Mouse (Mus musculus) MEL (cell line): ENCODE results near the gene Esr1. TPM values are rescaled to one million over a fixed set of nuclear protein-coding genes. Genes with fewer than 3 reads are reported as not detected.

ENCODE experiments used
- DNase-seq: peaks from one replicate; pipeline ENCODE4 v3.0.0; 2011; ENCODE audit warnings: low read depth, low spot score
- H3K27ac ChIP-seq: 2 replicates; pipeline ENCODE4 v1.5.1; 2012; ENCODE audit warnings: low read depth, mild to moderate bottlenecking, control low read depth, low read length, moderate library complexity; ENCODE audit not compliant: control insufficient read depth
- H3K27me3 ChIP-seq, 2 experiments: fragments of 150-350 bp in 1 of 2; sonication (generic) in 1 of 2; 2 replicates each; pipeline ENCODE4 v1.6.1; 2012; ENCODE audit warnings: low read length in 2 of 2, mild to moderate bottlenecking in 2 of 2, improper control_type of control experiment in 1 of 2, moderate library complexity in 1 of 2; ENCODE audit not compliant: insufficient read depth in 2 of 2, control insufficient read depth in 1 of 2
- H3K36me3 ChIP-seq, 2 experiments: 2 replicates each; pipeline ENCODE4 v1.6.1; 2012 to 2014; ENCODE audit warnings: low read length in 2 of 2, improper control_type of control experiment in 1 of 2, inconsistent platforms in 1 of 2, mild to moderate bottlenecking in 1 of 2; ENCODE audit not compliant: insufficient read depth in 2 of 2, control insufficient read depth in 1 of 2
- H3K4me1 ChIP-seq, 2 experiments: fragments of 150-350 bp in 1 of 2; sonication (generic) in 1 of 2; 2 replicates each; pipeline ENCODE4 v1.6.1; 2012; ENCODE audit warnings: low read length in 2 of 2, improper control_type of control experiment in 1 of 2, mild to moderate bottlenecking in 1 of 2; ENCODE audit not compliant: insufficient read depth in 2 of 2, control insufficient read depth in 1 of 2
- H3K4me3 ChIP-seq, 2 experiments: fragments of 150-350 bp in 1 of 2; sonication (generic) in 1 of 2; 2 replicates each; pipeline ENCODE4 v1.5.1; 2012; ENCODE audit warnings: low read depth in 2 of 2, low read length in 2 of 2, mild to moderate bottlenecking in 2 of 2, moderate library complexity in 2 of 2, control low read depth in 1 of 2, improper control_type of control experiment in 1 of 2; ENCODE audit not compliant: control insufficient read depth in 1 of 2, insufficient read depth in 1 of 2
- H3K79me2 ChIP-seq: 2 replicates; pipeline ENCODE4 v1.6.1; 2012; ENCODE audit warnings: mild to moderate bottlenecking, low read length, moderate library complexity; ENCODE audit not compliant: control insufficient read depth, poor library complexity, insufficient read depth
- H3K9ac ChIP-seq: 2 replicates; pipeline ENCODE4 v1.6.1; 2012; ENCODE audit warnings: low read depth, mild to moderate bottlenecking, control low read depth, low read length, moderate library complexity; ENCODE audit not compliant: control insufficient read depth, poor library complexity, severe bottlenecking
- H3K9me3 ChIP-seq: fragments of 150-350 bp; sonication (generic); replicated peaks from 2 replicates; pipeline ENCODE4 v1.6.1; 2012; ENCODE audit warnings: mild to moderate bottlenecking, low read length, improper control_type of control experiment, moderate library complexity; ENCODE audit not compliant: insufficient read depth
- CTCF ChIP-seq, 3 experiments: IDR thresholded peaks in 2 of 3; conservative IDR thresholded peaks in 1 of 3; 2 replicates each; pipeline ENCODE4 v1.5.1; 2011 to 2012; ENCODE audit warnings: low read length in 3 of 3, low read depth in 2 of 3, mild to moderate bottlenecking in 2 of 3, improper control_type of control experiment in 1 of 3, inconsistent platforms in 1 of 3, mixed read lengths in 1 of 3, moderate library complexity in 1 of 3; ENCODE audit not compliant: control insufficient read depth in 1 of 3, insufficient read depth in 1 of 3, poor library complexity in 1 of 3, severe bottlenecking in 1 of 3
- E2F4 ChIP-seq: IDR thresholded peaks from 2 replicates; pipeline ENCODE4 v1.6.1; 2011; ENCODE audit warnings: low read depth, low read length, improper control_type of control experiment, borderline replicate concordance
- ELF1 ChIP-seq: IDR thresholded peaks from 2 replicates; pipeline ENCODE4 v1.6.1; 2014; ENCODE audit warnings: low read depth, mild to moderate bottlenecking, inconsistent platforms, low read length, improper control_type of control experiment, moderate library complexity
- EP300 ChIP-seq, 2 experiments: IDR thresholded peaks; 2 replicates each; pipeline ENCODE4 v1.6.1; 2011; ENCODE audit warnings: improper control_type of control experiment in 2 of 2, low read length in 2 of 2, low read depth in 1 of 2, mild to moderate bottlenecking in 1 of 2
- ETS1 ChIP-seq: IDR thresholded peaks from 2 replicates; pipeline ENCODE4 v1.6.1; 2012; ENCODE audit warnings: low read depth, mild to moderate bottlenecking, inconsistent platforms, low read length, improper control_type of control experiment, moderate library complexity
- GATA1 ChIP-seq: IDR thresholded peaks from 2 replicates; pipeline ENCODE4 v1.6.1; 2011; ENCODE audit warnings: low read depth, low read length, improper control_type of control experiment
- HCFC1 ChIP-seq: IDR thresholded peaks from 2 replicates; pipeline ENCODE4 v1.6.1; 2012; ENCODE audit warnings: low read depth, mild to moderate bottlenecking, inconsistent platforms, low read length, improper control_type of control experiment, moderate library complexity
- JUND ChIP-seq: IDR thresholded peaks from 2 replicates; pipeline ENCODE4 v1.6.1; 2011; ENCODE audit warnings: low read depth, mild to moderate bottlenecking, improper control_type of control experiment, low read length
- MAFK ChIP-seq: IDR thresholded peaks from 2 replicates; pipeline ENCODE4 v1.6.1; 2011; ENCODE audit warnings: low read depth, mild to moderate bottlenecking, low read length, improper control_type of control experiment, borderline replicate concordance
- MAX ChIP-seq: IDR thresholded peaks from 2 replicates; pipeline ENCODE4 v1.6.1; 2011; ENCODE audit warnings: low read length, improper control_type of control experiment
- MAZ ChIP-seq: IDR thresholded peaks from 2 replicates; pipeline ENCODE4 v1.6.1; 2012; ENCODE audit warnings: low read depth, mild to moderate bottlenecking, inconsistent platforms, low read length, improper control_type of control experiment
- MEF2A ChIP-seq: IDR thresholded peaks from 2 replicates; pipeline ENCODE4 v1.6.1; 2014; ENCODE audit warnings: low read depth, mild to moderate bottlenecking, inconsistent platforms, low read length, improper control_type of control experiment; ENCODE audit not compliant: poor library complexity, insufficient replicate concordance, severe bottlenecking; ENCODE audit errors: extremely low read depth
- MXI1 ChIP-seq: IDR thresholded peaks from 2 replicates; pipeline ENCODE4 v1.6.1; 2011; ENCODE audit warnings: mild to moderate bottlenecking, low read depth, low read length, improper control_type of control experiment
- MYB ChIP-seq: IDR thresholded peaks from 2 replicates; pipeline ENCODE4 v1.6.1; 2011; ENCODE audit warnings: mild to moderate bottlenecking, low read depth, low read length, improper control_type of control experiment
- NELFE ChIP-seq: IDR thresholded peaks from 2 replicates; pipeline ENCODE4 v1.6.1; 2011; ENCODE audit warnings: low read depth, low read length, improper control_type of control experiment
- NRF1 ChIP-seq: IDR thresholded peaks from 2 replicates; pipeline ENCODE4 v1.6.1; 2014; ENCODE audit warnings: low read depth, mild to moderate bottlenecking, inconsistent platforms, low read length, improper control_type of control experiment, moderate library complexity; ENCODE audit not compliant: poor library complexity, insufficient read depth, severe bottlenecking
- POLR2AphosphoS2 ChIP-seq: IDR thresholded peaks from 2 replicates; pipeline ENCODE4 v1.6.1; 2011; ENCODE audit warnings: low read length, improper control_type of control experiment
- POLR2AphosphoS5 ChIP-seq: IDR thresholded peaks from 2 replicates; pipeline ENCODE4 v1.6.1; 2012; ENCODE audit warnings: low read depth, borderline replicate concordance, mild to moderate bottlenecking, inconsistent platforms, low read length, moderate library complexity, mixed read lengths
- RAD21 ChIP-seq: IDR thresholded peaks from 2 replicates; pipeline ENCODE4 v1.6.1; 2011; ENCODE audit warnings: mild to moderate bottlenecking, low read depth, low read length, improper control_type of control experiment
- RCOR1 ChIP-seq: IDR thresholded peaks from 2 replicates; pipeline ENCODE4 v1.6.1; 2012; ENCODE audit warnings: low read depth, mild to moderate bottlenecking, inconsistent platforms, low read length, improper control_type of control experiment
- SIN3A ChIP-seq: IDR thresholded peaks from 2 replicates; pipeline ENCODE4 v1.6.1; 2012; ENCODE audit warnings: low read length, improper control_type of control experiment, inconsistent platforms
- TAL1 ChIP-seq: IDR thresholded peaks from 2 replicates; pipeline ENCODE4 v1.6.1; 2012; ENCODE audit warnings: mild to moderate bottlenecking, inconsistent platforms, low read length, moderate library complexity, mixed read lengths
- UBTF ChIP-seq: IDR thresholded peaks from 2 replicates; pipeline ENCODE4 v1.6.1; 2012; ENCODE audit warnings: low read depth, mild to moderate bottlenecking, inconsistent platforms, low read length, improper control_type of control experiment, moderate library complexity, borderline replicate concordance; ENCODE audit not compliant: insufficient read depth
- USF2 ChIP-seq, 2 experiments: IDR thresholded peaks; 2 replicates each; pipeline ENCODE4 v1.6.1; 2011 to 2012; ENCODE audit warnings: improper control_type of control experiment in 2 of 2, low read length in 2 of 2, borderline replicate concordance in 1 of 2, inconsistent platforms in 1 of 2, low read depth in 1 of 2, mild to moderate bottlenecking in 1 of 2; ENCODE audit not compliant: insufficient read depth in 1 of 2
- ZKSCAN1 ChIP-seq: IDR thresholded peaks from 2 replicates; pipeline ENCODE4 v1.6.1; 2012; ENCODE audit warnings: low read depth, mild to moderate bottlenecking, inconsistent platforms, low read length, improper control_type of control experiment, moderate library complexity
- ZMIZ1 ChIP-seq: IDR thresholded peaks from 2 replicates; pipeline ENCODE4 v1.6.1; 2012; ENCODE audit warnings: low read depth, mild to moderate bottlenecking, inconsistent platforms, low read length, improper control_type of control experiment, moderate library complexity
- ZNF384 ChIP-seq: IDR thresholded peaks from 2 replicates; pipeline ENCODE4 v1.6.1; 2012; ENCODE audit warnings: low read depth, mild to moderate bottlenecking, inconsistent platforms, low read length, improper control_type of control experiment
- polyA plus RNA-seq, 2 experiments: library from polyadenylated mRNA; stranded (reverse) in 1 of 2; unstranded in 1 of 2; fragments of >175 nt in 1 of 2; fragments of >200 nt in 1 of 2; gene quantifications; 2 replicates each; pipeline versions ENCODE4 v1.2.1 to v1.2.4; 2012; ENCODE audit warnings: low replicate concordance in 2 of 2, low read depth in 1 of 2; ENCODE audit not compliant: insufficient read length in 2 of 2, insufficient read depth in 1 of 2, missing spikeins in 1 of 2
- total RNA-seq: library from RNA; depleted of rRNA; stranded (reverse); fragments of 300-350 nt; gene quantifications from 2 replicates; pipeline ENCODE4 v1.2.3, GENCODE M21; 2012

Esr1 gene
- total and polyA plus RNA-seq, 3 experiments = 0.65 to 0.69 TPM; not detected in 1

DNA sequence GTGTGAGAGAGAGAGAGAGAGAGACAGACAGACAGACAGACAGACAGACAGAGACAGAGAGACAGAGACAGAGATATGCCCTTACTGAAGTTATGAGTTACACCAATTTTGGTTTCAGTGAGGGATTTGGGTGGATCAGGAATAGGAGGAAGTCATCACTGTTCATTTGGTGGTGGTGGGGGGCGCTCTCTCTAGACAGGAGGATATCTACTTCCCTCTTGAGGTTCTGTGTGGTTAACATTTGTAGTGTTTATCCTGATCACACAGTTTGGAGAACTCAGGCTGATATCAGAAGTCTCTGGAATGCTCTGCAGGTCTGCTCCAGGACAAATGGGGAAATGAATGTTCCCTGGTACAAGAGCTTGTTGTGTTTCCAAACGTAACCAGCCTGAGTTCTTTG is 312.2 kb downstream of the Esr1 start:
- peak; percentile 30 for DNase-seq
- no peak overlapping the region for H3K27ac ChIP-seq
- TF ChIP-seq ZNF384 = no peak
- TF ChIP-seq EP300 (IDR thresholded peaks at IDR 0.05; ENCODE audit: low read depth in 1 of 2, low read length in 2 of 2) = no peak
- TF ChIP-seq MAZ = no peak
- TF ChIP-seq POLR2AphosphoS5 = no peak
- TF ChIP-seq E2F4 = no peak
- no peak for TF ChIP-seq MEF2A
- TF ChIP-seq MYB = no peak
- no peak for TF ChIP-seq JUND
- no peak for TF ChIP-seq NELFE
- no peak for TF ChIP-seq NRF1
- TF ChIP-seq TAL1 = no peak
- no peak for TF ChIP-seq ZKSCAN1
- TF ChIP-seq ZMIZ1 = no peak
- TF ChIP-seq MAFK = no peak
- TF ChIP-seq POLR2AphosphoS2 = no peak
- TF ChIP-seq GATA1 = no peak
- no peak for TF ChIP-seq USF2 (IDR thresholded peaks at IDR 0.05; ENCODE audit: borderline replicate concordance in 1 of 2, insufficient read depth in 1 of 2, low read depth in 1 of 2, low read length in 2 of 2)
- TF ChIP-seq ELF1 = no peak
- no peak for TF ChIP-seq SIN3A
- TF ChIP-seq, all 39 proteins: peak for 0
- H3K9me3 ChIP-seq = no peaks in the 10 kb centered on the region
- H3K36me3 ChIP-seq = no peaks in the 10 kb centered on the region
- H3K27me3 ChIP-seq = no peaks in the 10 kb centered on the region
- no peaks in the 10 kb centered on the region for H3K4me1 ChIP-seq
- H3K9ac ChIP-seq = no peak overlapping the region
- H3K4me3 ChIP-seq = no peak overlapping the region
- H3K79me2 ChIP-seq = no peaks in the 10 kb centered on the region; the same call in 1 of the 2 replicates

GRCm38 (mm10) chr10:4924391-4924790 is 313.0 kb downstream of the Esr1 start:
- Histone ChIP-seq H3K4me1 (no peaks in the 10 kb centered on the region), H3K79me2 (no peaks in the 10 kb centered on the region; the same call in 1 of the 2 replicates), H3K27me3 (no peaks in the 10 kb centered on the region), H3K4me3 (no peak overlapping the region), H3K27ac (no peak overlapping the region), H3K9ac (no peak overlapping the region), H3K36me3 (no peaks in the 10 kb centered on the region), H3K9me3 (no peaks in the 10 kb centered on the region)
- no peak for TF ChIP-seq SIN3A
- TF ChIP-seq MXI1 = no peak
- no peak for TF ChIP-seq CTCF (IDR thresholded peaks at IDR 0.05 in 2 of 3, conservative IDR thresholded peaks at IDR 0.05 in 1 of 3; ENCODE audit: control insufficient read depth in 1 of 3, insufficient read depth in 1 of 3, low read depth in 2 of 3, low read length in 3 of 3, poor library complexity in 1 of 3, severe bottlenecking in 1 of 3)
- no peak for TF ChIP-seq MAFK
- TF ChIP-seq ETS1 = no peak
- no peak for TF ChIP-seq GATA1
- TF ChIP-seq ELF1 = no peak
- no peak for TF ChIP-seq MYB
- TF ChIP-seq NELFE = no peak
- TF ChIP-seq E2F4 = no peak
- TF ChIP-seq RAD21 = no peak
- TF ChIP-seq HCFC1 = no peak
- no peak for TF ChIP-seq UBTF
- TF ChIP-seq JUND = no peak
- TF ChIP-seq ZMIZ1 = no peak
- no peak for TF ChIP-seq MAX
- no peak for TF ChIP-seq TAL1
- TF ChIP-seq RCOR1 = no peak
- DNase-seq = no peak
